Mouse (Mus musculus): ENCODE results near the gene Wrap73.

DNA sequence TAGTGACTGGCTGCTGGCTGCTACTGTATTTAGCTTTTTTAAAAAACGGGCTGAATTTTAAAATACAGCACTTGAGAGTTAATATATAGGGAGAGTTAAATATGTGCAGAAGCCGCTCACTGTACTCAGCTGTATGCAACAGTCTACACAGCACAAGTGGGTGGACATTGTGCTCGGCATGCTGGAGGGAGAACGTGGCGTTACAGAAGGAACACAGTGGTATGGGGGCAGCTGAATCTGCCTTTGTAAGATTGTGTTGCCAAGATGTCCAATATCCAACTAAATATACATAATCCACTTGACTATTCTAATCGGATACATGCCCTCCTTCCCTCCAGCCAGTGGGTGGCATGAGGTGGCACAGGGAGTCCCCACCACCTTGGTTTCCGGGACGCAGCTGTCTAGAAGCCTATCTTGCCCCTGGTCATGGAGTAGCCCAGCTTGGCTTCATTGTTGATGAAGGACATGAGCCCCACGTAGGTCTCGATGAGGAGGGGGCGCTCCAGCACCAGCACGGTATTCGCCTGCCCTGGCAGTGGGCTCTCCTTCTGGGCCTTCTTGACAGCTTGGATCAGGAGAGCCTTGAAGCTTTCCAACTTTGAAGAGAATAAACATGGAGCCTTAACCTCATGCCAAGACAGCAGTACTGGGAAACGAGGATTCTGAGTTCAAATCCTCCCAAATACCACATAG lies 15.9 kb downstream of the Wrap73 start:
- TF ChIP-seq POLR2A (IDR thresholded peaks at IDR 0.05; ENCODE audit: control insufficient read depth, low read depth, low read length) (no peak), CTCF (IDR thresholded peaks at IDR 0.05; ENCODE audit: control insufficient read depth, insufficient read depth, insufficient replicate concordance, low read depth, low read length) (no peak)

All from testis, adult 2 months (tissue).